Mouse (Mus musculus) regulatory T cell (primary cell): ENCODE results near the gene Lilr4b.
"Not testable (repeated sequence)": the region's sequence is repeated elsewhere in the genome, so short reads cannot be mapped to it uniquely, and the experiment has no call there.

ENCODE experiments used
- in situ Hi-C: fragments of 300-600 bp; cut with MboI, MseI; formaldehyde crosslinking; loops from one replicate; pipeline ENCODE4 v1.15.1; 2025; ENCODE audit warnings: high pct_unique_total_duplicates

Lilr4b gene

GRCm38 (mm10) chr10:51480397-51480796, at the start of gene Lilr4b, which contains the start of gene Gm49339:
Gene Lilr4b, plus strand, starts transcription at chr10:51480632.
Gene Gm49339, plus strand, starts transcription at chr10:51480612.
- in situ Hi-C loops: not testable (repeated sequence)

- in situ Hi-C loops: no loop called here
Measured at GRCm38 (mm10) chr10:51432940-51433339, 47.5 kb upstream of the Lilr4b start.

- in situ Hi-C loops: no loop called here
Measured at GRCm38 (mm10) chr10:51435684-51436083, 44.7 kb upstream of the Lilr4b start.

- in situ Hi-C loops: no loop called here
Measured at GRCm38 (mm10) chr10:51451610-51452009, 28.8 kb upstream of the Lilr4b start.

GRCm38 (mm10) chr10:51453616-51454298, 26.7 kb upstream of the Lilr4b start:
- in situ Hi-C loops: no loop called here

GRCm38 (mm10) chr10:51454365-51454764, 26.1 kb upstream of the Lilr4b start:
- in situ Hi-C loops: no loop called here

GRCm38 (mm10) chr10:51455762-51456161, 24.7 kb upstream of the Lilr4b start:
- in situ Hi-C loops: no loop called here

- in situ Hi-C loops: no loop called here
Measured at GRCm38 (mm10) chr10:51456369-51456768, 24.1 kb upstream of the Lilr4b start.

- in situ Hi-C loops: not testable (repeated sequence)
Measured at GRCm38 (mm10) chr10:51463800-51464199, 16.6 kb upstream of the Lilr4b start.

GRCm38 (mm10) chr10:51490691-51491090, 10.3 kb downstream of the Lilr4b start, which contains the start of gene Lilrb4a:
Gene Lilrb4a, plus strand, starts transcription at chr10:51490956.
- in situ Hi-C loops: not testable (repeated sequence)

- in situ Hi-C loops: no loop called here
Measured at GRCm38 (mm10) chr10:51520021-51520420, 39.6 kb downstream of the Lilr4b start.

- in situ Hi-C loops: no loop called here
Measured at GRCm38 (mm10) chr10:51521453-51521852, 41.0 kb downstream of the Lilr4b start.

- in situ Hi-C loops: no loop called here
Measured at GRCm38 (mm10) chr10:51526090-51526489, 45.7 kb downstream of the Lilr4b start.

GRCm38 (mm10) chr10:51526633-51527032, 46.2 kb downstream of the Lilr4b start:
- in situ Hi-C loops: no loop called here

- in situ Hi-C loops: no loop called here
Measured at GRCm38 (mm10) chr10:51528840-51529434, 48.5 kb downstream of the Lilr4b start.

GRCm38 (mm10) chr10:51529497-51529896, 49.1 kb downstream of the Lilr4b start:
- in situ Hi-C loops: no loop called here

GRCm38 (mm10) chr10:51530813-51531212, 50.4 kb downstream of the Lilr4b start:
- in situ Hi-C loops: no loop called here
